Mouse (Mus musculus) cerebellum, adult 9-10 months (tissue): ENCODE results near the gene Myo1h.

Experiments
- DNase-seq: peaks from one replicate; pipeline ENCODE4 v3.0.0; 2022

Myo1h gene

DNA sequence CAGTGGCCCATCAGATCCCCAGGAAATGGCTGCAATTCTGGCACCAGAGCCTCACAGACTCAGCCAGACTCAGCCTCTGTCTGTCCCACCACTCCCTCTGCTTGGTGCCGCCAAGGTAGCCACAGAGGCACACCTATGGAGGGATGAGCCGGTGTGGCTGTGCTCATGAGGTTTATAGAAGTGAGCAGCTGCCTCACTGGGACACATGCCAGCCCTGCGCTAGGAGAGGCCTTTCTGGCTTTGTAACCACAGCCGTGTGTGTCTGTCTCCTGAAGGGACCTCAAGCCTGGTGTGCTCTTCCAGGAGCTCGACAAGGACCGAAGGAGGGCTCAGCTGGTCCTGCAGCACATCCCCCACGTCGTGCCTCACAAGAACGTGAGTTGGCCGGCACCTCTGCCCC lies 118.3 kb downstream of the Myo1h start:
- DNase-seq = peak; percentile 39

DNA sequence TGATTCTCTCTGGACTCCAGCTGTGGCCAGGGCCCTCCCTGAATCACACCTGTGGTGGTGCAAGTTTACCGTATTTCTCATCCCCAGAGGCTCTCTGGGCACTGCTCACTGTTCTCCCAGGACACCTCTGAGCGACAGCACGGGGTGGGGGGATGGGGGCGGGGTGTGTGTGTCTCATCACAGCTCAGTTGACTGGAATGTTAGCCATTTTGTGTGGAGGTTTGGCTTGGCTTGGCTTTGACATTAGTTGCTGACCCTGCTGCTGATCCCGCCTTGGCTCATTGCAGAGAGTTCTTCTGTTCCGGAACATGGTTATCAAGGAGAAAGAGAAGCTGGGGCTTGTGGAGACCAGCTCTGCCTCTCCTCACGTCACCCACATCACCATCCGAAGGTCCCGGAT lies 118.8 kb downstream of the Myo1h start:
- no peak for DNase-seq

DNA sequence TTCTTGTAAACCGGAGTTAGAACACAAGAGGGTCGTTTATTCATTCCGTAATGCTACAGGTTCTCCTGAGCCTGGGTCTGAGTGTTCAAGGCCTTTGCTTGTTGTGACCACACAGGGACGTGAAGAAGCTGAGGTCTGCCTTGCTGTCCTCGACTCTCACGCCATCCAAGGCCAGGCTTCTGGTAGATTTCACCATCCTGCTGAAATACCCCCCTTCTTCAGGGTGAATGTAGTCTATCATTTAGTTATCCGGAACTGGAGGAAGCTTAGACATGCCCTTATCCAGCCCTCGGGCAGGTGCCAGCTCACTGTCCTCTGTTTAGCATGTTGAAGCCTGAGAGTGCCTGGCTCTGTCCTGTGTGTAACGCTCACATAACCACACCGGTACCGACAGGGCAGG lies 119.9 kb downstream of the Myo1h start:
- no peak for DNase-seq

DNA sequence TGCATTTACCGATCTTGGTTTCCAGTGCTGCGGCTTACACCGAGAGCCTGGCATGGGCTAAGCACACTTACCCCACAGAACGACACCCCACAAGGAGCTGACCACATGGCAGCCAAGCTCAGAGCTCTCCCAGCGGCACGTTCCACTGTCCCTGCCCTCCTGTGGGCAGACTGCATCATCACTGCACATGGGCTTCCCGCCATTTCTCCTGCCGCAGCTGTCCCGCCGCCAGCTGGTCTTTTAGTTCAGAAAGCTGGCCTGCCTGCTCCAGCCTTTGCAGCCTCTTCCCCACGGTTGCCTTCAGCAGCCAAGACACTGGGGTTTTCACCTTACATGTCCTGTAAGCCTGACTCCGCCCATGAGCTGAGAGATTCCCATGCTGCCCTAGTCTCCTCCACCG lies 121.5 kb downstream of the Myo1h start:
- no peak for DNase-seq

DNA sequence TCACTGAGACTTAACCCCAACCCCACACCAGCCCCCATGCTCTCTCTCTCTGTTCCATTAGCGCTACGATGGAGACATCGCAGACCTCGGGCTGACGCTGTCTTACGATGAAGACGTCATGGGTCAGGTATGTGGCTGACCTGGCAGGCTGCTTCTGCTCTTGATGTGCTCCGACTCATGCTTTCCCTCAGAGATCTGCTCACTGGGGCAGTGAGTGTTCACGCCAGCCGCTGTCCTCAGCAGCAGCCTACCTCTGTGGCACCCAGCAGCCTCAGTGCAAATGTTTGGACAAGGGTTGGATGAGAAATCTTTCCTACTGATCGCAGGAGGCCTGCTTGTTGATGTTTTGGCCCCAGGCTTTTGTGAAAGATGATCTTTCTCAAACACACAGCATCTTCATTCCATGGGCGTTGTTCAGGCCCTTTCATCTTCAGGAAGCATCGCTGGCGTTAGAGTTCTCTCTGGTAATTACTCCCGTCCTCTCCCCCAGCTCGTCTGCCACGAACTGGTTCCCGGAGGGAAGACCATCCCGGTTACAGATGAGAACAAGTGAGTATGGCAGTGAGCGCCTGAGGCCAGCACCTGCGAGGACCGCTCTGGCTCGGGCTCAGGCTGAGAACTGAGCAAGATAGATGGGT lies 123.5 kb downstream of the Myo1h start:
- no peak for DNase-seq

DNA sequence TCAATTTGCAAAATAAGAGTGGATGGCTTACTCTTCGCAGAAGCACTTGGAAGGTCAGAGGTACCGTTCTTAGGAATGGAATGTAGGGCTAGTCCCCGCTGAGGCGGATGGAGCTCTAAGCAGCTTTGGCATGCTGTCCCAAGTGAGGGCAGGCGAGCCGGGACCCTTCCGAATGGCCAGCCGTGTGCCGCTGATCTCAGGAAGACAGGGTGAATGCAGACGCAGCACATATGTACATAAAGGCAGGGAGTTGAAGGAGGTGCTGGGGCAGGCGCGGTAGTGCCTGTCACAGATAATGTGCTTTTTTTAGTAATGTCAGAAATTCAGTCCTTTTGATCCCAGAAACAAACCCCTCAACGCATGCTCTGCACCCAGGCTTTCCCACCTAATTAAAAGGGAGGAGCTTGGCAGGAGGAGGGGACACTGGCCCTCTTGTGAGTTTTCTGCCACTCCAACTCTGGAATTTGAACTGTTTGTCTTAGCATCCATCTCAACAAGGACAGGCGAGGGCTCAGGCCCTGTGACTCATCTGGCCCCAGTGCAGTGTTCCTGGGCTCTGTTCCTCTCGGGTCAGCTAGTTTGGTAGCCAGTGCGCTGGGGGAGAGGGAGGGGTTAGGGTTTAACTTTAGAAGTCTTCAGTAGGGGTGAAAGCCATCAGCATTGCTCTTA lies 124.2 kb downstream of the Myo1h start:
- DNase-seq = no peak
